Mouse (Mus musculus) kidney, postnatal 0 days (tissue): Measurements from ENCODE around the gene Phf13. TPM values are rescaled to one million over a fixed set of nuclear protein-coding genes. Genes with fewer than 3 reads are reported as not detected.

Experiments used
- ATAC-seq: fragments of 200-750 bp; cut with Nextera tagmentation; replicated peaks from 2 replicates; pipeline ENCODE4 v1.8.0; 2017; ENCODE audit warnings: low read depth, moderate number of reproducible peaks, moderate TSS enrichment, moderate library complexity; ENCODE audit not compliant: low FRiP score
- DNase-seq: peaks from one replicate; pipeline ENCODE4 v3.0.0-alpha.2; 2016; ENCODE audit warnings: low spot score
- H3K27ac ChIP-seq: fragments of 300-500 bp; sonication (generic); 2 replicates; pipeline ENCODE4 v1.5.1; 2014; ENCODE audit warnings: mild to moderate bottlenecking
- H3K27me3 ChIP-seq: fragments of 300-500 bp; sonication (generic); 2 replicates; pipeline ENCODE4 v1.6.1; 2014; ENCODE audit warnings: low read length, mixed read lengths; ENCODE audit not compliant: insufficient read depth
- H3K36me3 ChIP-seq: fragments of 300-500 bp; sonication (generic); 2 replicates; pipeline ENCODE4 v1.6.1; 2014; ENCODE audit warnings: low read length, mixed read lengths; ENCODE audit not compliant: insufficient read depth
- H3K4me1 ChIP-seq: fragments of 300-500 bp; sonication (generic); replicated peaks from 2 replicates; pipeline ENCODE4 v1.6.1; 2014; ENCODE audit warnings: antibody characterized with exemption, low read length, mixed read lengths; ENCODE audit not compliant: insufficient read depth
- H3K4me2 ChIP-seq: fragments of 300-500 bp; sonication (generic); 2 replicates; pipeline ENCODE4 v1.6.1; 2014; ENCODE audit warnings: mild to moderate bottlenecking, low read length, moderate library complexity, mixed read lengths
- H3K4me3 ChIP-seq: fragments of 300-500 bp; sonication (generic); replicated peaks from 2 replicates; pipeline ENCODE4 v1.5.1; 2014; ENCODE audit warnings: low read depth, low read length
- H3K9ac ChIP-seq: fragments of 300-500 bp; sonication (generic); 2 replicates; pipeline ENCODE4 v1.6.1; 2014; ENCODE audit warnings: low read depth, low read length
- H3K9me3 ChIP-seq: fragments of 300-500 bp; sonication (generic); replicated peaks from 2 replicates; pipeline ENCODE4 v1.6.1; 2016; ENCODE audit warnings: low read length, inconsistent platforms, mixed read lengths
- CTCF ChIP-seq: IDR thresholded peaks from 2 replicates; pipeline ENCODE4 v1.5.1; 2016; ENCODE audit warnings: antibody characterized with exemption, low read depth, mild to moderate bottlenecking, moderate library complexity
- WGBS: fragments of 180-500 bp; shearing (Covaris S2); extraction: QIAGEN DNeasy Blood & Tissue Kit; methylation state at CpG from one replicate; pipeline ENCODE4 v1.1.7; 2014; 5-methylcytosine and 5-hydroxymethylcytosine counted together
- polyA plus RNA-seq: library from polyadenylated mRNA; unstranded; fragments of >200 nt; fragmentation: Nextera tagmentation; extraction: Ambion mirVana; gene quantifications from 2 replicates; pipeline ENCODE4 v1.2.1, GENCODE M21; 2015

Phf13 gene
- polyA plus RNA-seq, 1 experiment from 2014 or later = 23.7 TPM

GRCm38 (mm10) chr4:152010091-152010706, 14.1 kb upstream of the Phf13 start:
- Histone ChIP-seq H3K4me3 (peak overlapping the region; percentile 67), H3K4me1 (peaks cover 29% of the 10 kb centered on the region), H3K9me3 (no peaks in the 10 kb centered on the region), H3K9ac (peak overlapping the region; percentile 64), H3K36me3 (peaks cover 22% of the 10 kb centered on the region; the same call in 1 of the 2 replicates), H3K27me3 (no peaks in the 10 kb centered on the region), H3K27ac (peak overlapping the region; percentile 93), H3K4me2 (peak overlapping the region; percentile 100)
- DNase-seq (peak; percentile 64), ATAC-seq (0 out of 2 replicates have a peak, but pooled peaks have one; percentile 8)
- WGBS = 2% methylated on average over 10 of the region's 10 CpGs
- TF ChIP-seq CTCF = no peak

DNA sequence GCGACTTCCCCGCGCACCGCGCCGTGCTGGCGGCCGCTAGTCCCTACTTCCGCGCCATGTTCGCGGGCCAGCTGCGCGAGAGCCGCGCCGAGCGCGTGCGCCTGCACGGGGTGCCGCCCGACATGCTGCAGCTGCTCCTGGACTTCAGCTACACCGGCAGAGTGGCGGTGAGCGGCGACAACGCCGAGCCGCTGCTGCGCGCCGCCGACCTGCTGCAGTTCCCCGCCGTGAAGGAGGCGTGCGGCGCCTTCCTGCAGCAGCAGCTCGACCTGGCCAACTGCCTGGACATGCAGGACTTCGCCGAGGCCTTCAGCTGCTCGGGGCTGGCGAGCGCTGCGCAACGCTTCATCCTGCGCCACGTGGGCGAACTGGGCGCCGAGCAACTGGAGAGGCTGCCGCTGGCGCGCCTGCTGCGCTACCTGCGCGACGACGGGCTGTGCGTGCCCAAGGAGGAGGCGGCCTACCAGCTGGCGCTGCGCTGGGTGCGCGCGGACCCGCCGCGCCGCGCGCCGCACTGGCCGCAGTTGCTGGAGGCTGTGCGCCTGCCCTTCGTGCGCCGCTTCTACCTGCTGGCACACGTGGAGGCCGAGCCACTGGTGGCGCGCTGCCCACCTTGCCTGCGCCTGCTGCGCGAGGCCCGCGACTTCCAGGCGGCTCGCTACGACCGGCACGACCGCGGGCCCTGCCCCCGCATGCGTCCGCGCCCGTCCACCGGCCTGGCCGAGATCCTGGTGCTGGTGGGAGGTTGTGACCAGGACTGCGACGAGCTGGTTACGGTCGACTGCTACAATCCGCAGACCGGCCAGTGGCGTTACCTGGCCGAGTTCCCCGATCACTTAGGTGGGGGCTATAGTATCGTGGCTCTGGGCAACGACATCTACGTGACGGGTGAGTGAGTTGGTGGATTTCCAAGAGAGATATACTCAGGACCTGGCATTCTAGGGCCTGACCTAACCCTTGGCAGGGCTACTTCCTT, 13.3 kb upstream of the Phf13 start:
- under 1% methylated on average over 100 of the region's 115 CpGs for WGBS
- no peaks in the 10 kb centered on the region for H3K27me3 ChIP-seq
- peaks cover 29% of the 10 kb centered on the region for H3K4me1 ChIP-seq
- peak overlapping the region; percentile 93 for H3K27ac ChIP-seq
- H3K36me3 ChIP-seq = peaks cover 15% of the 10 kb centered on the region; the same call in 1 of the 2 replicates
- no peak for TF ChIP-seq CTCF
- peak; percentile 37 for ATAC-seq
- peak overlapping the region; percentile 67 for H3K4me3 ChIP-seq
- DNase-seq = peak; percentile 66
- no peaks in the 10 kb centered on the region for H3K9me3 ChIP-seq
- H3K9ac ChIP-seq = peak overlapping the region; percentile 64
- peak overlapping the region; percentile 100 for H3K4me2 ChIP-seq

DNA sequence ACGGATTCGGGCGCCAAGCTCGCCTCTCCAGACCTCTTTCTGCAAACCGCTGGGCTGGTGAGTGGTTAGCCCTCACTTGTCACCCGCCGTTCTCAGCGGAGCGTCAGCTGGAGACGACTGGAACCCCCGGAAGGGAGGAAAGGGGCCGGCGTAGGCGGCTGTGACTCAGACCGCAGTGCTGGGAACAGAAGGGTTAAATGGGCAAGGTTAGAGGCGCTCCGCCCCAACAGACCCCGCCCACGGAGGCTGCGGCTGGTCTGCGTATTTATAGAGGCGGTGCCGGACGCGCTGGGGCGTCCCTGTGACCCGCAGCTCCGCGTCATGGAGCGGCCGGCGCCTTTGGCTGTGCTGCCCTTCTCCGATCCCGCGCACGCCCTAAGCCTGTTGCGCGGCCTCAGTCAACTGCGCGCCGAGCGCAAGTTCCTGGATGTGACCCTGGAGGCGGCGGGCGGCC, 12.6 kb upstream of the Phf13 start, which contains the start of gene Klhl21:
Gene Klhl21 (plus strand): TSS at position 182 of the 454 bp plus-strand sequence.
- TF ChIP-seq CTCF = no peak
- Histone ChIP-seq H3K9me3 (no peaks in the 10 kb centered on the region), H3K9ac (peak within 1 kb of the TSS; percentile 64), H3K27me3 (no peaks in the 10 kb centered on the region), H3K4me2 (peak within 1 kb of the TSS; percentile 100), H3K4me1 (peaks cover 29% of the 10 kb centered on the region), H3K4me3 (peak within 1 kb of the TSS; percentile 67), H3K27ac (peak within 1 kb of the TSS; percentile 93), H3K36me3 (peaks cover 8% of the 10 kb centered on the region; the same call in 1 of the 2 replicates)
- under 1% methylated on average over 29 of the region's 45 CpGs for WGBS
- DNase-seq = peak; percentile 97
- ATAC-seq = peak; percentile 86

DNA sequence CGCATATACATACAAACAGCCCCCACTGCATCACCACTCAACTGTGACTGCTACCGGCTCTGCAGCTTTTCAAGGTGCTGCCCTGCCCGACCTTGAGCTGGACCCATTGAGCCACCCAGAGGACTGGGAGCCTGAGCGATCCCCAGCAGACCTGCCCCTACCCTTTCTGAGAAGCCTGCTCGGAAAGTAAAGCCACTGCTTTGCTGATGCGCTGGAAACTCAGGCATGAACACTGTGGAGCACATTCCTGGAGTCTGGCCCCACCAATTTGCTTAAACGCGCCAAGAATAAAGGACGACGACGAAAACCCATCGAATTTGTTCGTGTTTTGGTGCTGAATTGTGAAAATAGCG, 12.1 kb upstream of the Phf13 start:
- H3K27ac ChIP-seq = peak overlapping the region; percentile 93
- DNase-seq = peak; percentile 52
- H3K4me1 ChIP-seq = peaks cover 29% of the 10 kb centered on the region
- TF ChIP-seq CTCF = no peak
- no peak for ATAC-seq
- no peaks in the 10 kb centered on the region for H3K9me3 ChIP-seq
- peak overlapping the region; percentile 64 for H3K9ac ChIP-seq
- H3K4me2 ChIP-seq = peak overlapping the region; percentile 100
- no peaks in the 10 kb centered on the region for H3K27me3 ChIP-seq
- WGBS = under 1% methylated on average over 14 of the region's 14 CpGs
- peaks cover 3% of the 10 kb centered on the region; the same call in 1 of the 2 replicates for H3K36me3 ChIP-seq
- peak overlapping the region; percentile 67 for H3K4me3 ChIP-seq

- no peaks in the 10 kb centered on the region for H3K27me3 ChIP-seq
- H3K27ac ChIP-seq = peak overlapping the region; percentile 93
- WGBS = 7% methylated on average over 8 of the region's 8 CpGs
- H3K4me2 ChIP-seq = peak overlapping the region; percentile 100
- H3K36me3 ChIP-seq = 0 out of 2 replicates have a peak, but pooled peaks cover 3% of the 10 kb centered on the region
- no peak for TF ChIP-seq CTCF
- DNase-seq (peak; percentile 68), ATAC-seq (no peak; the same call in 1 of the 2 replicates)
- peaks cover 29% of the 10 kb centered on the region for H3K4me1 ChIP-seq
- peak overlapping the region; percentile 67 for H3K4me3 ChIP-seq
- peak overlapping the region; percentile 32; the same call in 1 of the 2 replicates for H3K9ac ChIP-seq
- H3K9me3 ChIP-seq = no peaks in the 10 kb centered on the region
Observed at GRCm38 (mm10) chr4:152007481-152008147, 11.6 kb upstream of the Phf13 start.

GRCm38 (mm10) chr4:152006812-152007211, 10.8 kb upstream of the Phf13 start:
- ATAC-seq = no peak

More at GRCm38 (mm10) chr4:152006812-152007211, 10.8 kb upstream of the Phf13 start:
- Histone ChIP-seq H3K4me1 (peaks cover 29% of the 10 kb centered on the region), H3K36me3 (no peaks in the 10 kb centered on the region), H3K4me3 (no peak overlapping the region), H3K9me3 (no peaks in the 10 kb centered on the region), H3K27ac (peak overlapping the region; percentile 93), H3K9ac (no peak overlapping the region), H3K27me3 (no peaks in the 10 kb centered on the region), H3K4me2 (no peak overlapping the region)
- no peak for TF ChIP-seq CTCF
- 58% methylated on average over 3 of the region's 3 CpGs for WGBS
- DNase-seq = no peak
